Mouse (Mus musculus) embryonic fibroblast, embryonic 13.5 days (primary cell): ENCODE measurements around the gene Tifab.
A peak's percentile ranks its signal among the peaks of the same experiment; 100 is the strongest.

Source experiments
- CTCF ChIP-seq: IDR thresholded peaks from 2 replicates; pipeline ENCODE4 v1.5.1; 2011; ENCODE audit warnings: mild to moderate bottlenecking, control low read depth, low read length, moderate library complexity, borderline replicate concordance; ENCODE audit not compliant: insufficient read depth
- POLR2A ChIP-seq: IDR thresholded peaks from 2 replicates; pipeline ENCODE4 v1.6.1; 2011; ENCODE audit warnings: low read depth, mild to moderate bottlenecking, control low read depth, low read length, moderate library complexity

GRCm38 (mm10) chr13:56135231-56136052 is 43.2 kb downstream of the Tifab start:
- TF ChIP-seq CTCF: no peak
- peak; percentile 68 for TF ChIP-seq POLR2A
